Mouse (Mus musculus) cortical plate, adult 2 months (tissue): ENCODE results near the gene Rere. TPM values are rescaled to one million over a fixed set of nuclear protein-coding genes. Genes with fewer than 3 reads are reported as not detected.
A peak's percentile ranks its signal among the peaks of the same experiment; 100 is the strongest.
"Not testable (repeated sequence)": the region's sequence is repeated elsewhere in the genome, so short reads cannot be mapped to it uniquely, and the experiment has no call there.

Experiments
- H3K27ac ChIP-seq: fragments of 200-500 bp; 2 replicates; pipeline ENCODE4 v1.5.1; 2012; ENCODE audit warnings: low read length, control low read depth, inconsistent platforms; ENCODE audit not compliant: insufficient read depth
- H3K4me1 ChIP-seq: fragments of 200-500 bp; 2 replicates; pipeline ENCODE4 v1.6.1; 2011; ENCODE audit warnings: low read length; ENCODE audit not compliant: control insufficient read depth, insufficient read depth
- H3K4me3 ChIP-seq: fragments of 200-500 bp; 2 replicates; pipeline ENCODE4 v1.5.1; 2011; ENCODE audit warnings: mild to moderate bottlenecking, low read length, control low read depth; ENCODE audit not compliant: insufficient read depth
- CTCF ChIP-seq: fragments of 200-500 bp; IDR thresholded peaks from 2 replicates; pipeline ENCODE4 v1.5.1; 2011; ENCODE audit warnings: mild to moderate bottlenecking, control low read depth, low read length; ENCODE audit not compliant: insufficient read depth; ENCODE audit errors: extremely low read depth
- POLR2A ChIP-seq: fragments of 200-500 bp; IDR thresholded peaks from 2 replicates; pipeline ENCODE4 v1.6.1; 2011; ENCODE audit warnings: mild to moderate bottlenecking, low read length, control low read depth; ENCODE audit not compliant: insufficient read depth; ENCODE audit errors: extremely low read depth
- polyA plus RNA-seq: library from polyadenylated mRNA; depleted of rRNA; stranded (reverse); fragments of >200 nt; gene quantifications from 2 replicates; pipeline ENCODE4 v1.2.3, GENCODE M21; 2012

The Rere gene
- polyA plus RNA-seq, 1 experiment = 44.2 TPM

GRCm38 (mm10) chr4:150544652-150545258, 263.3 kb downstream of the Rere start:
- Histone ChIP-seq H3K4me3 (no peak overlapping the region), H3K4me1 (peaks cover 6% of the 10 kb centered on the region), H3K27ac (0 out of 2 replicates have a peak overlapping the region, but pooled peaks have one; percentile 51)
- TF ChIP-seq POLR2A = peak; percentile 37; the same call in 1 of the 2 replicates
- TF ChIP-seq CTCF = no peak

- no peak for TF ChIP-seq CTCF
- no peak for TF ChIP-seq POLR2A
- peaks cover 8% of the 10 kb centered on the region for H3K4me1 ChIP-seq
- no peak overlapping the region for H3K4me3 ChIP-seq
- no peak overlapping the region for H3K27ac ChIP-seq
These were observed 264.3 kb downstream of the Rere start for GRCm38 (mm10) chr4:150545775-150546174.

GRCm38 (mm10) chr4:150546296-150546695, 264.9 kb downstream of the Rere start:
- not testable (repeated sequence) for H3K27ac ChIP-seq
- H3K4me1 ChIP-seq = peaks cover 11% of the 10 kb centered on the region

GRCm38 (mm10) chr4:150549393-150549792, 267.9 kb downstream of the Rere start:
- no peak overlapping the region for H3K4me3 ChIP-seq
- H3K4me1 ChIP-seq = peaks cover 16% of the 10 kb centered on the region
- H3K27ac ChIP-seq = no peak overlapping the region
- TF ChIP-seq POLR2A (no peak), CTCF (no peak)

More at GRCm38 (mm10) chr4:150546296-150546695, 264.9 kb downstream of the Rere start:
- not testable (repeated sequence) for H3K4me3 ChIP-seq

- TF ChIP-seq POLR2A = no peak
- no peak for TF ChIP-seq CTCF
- Histone ChIP-seq H3K27ac (no peak overlapping the region), H3K4me1 (peaks cover 14% of the 10 kb centered on the region), H3K4me3 (no peak overlapping the region)
These were observed 268.7 kb downstream of the Rere start for GRCm38 (mm10) chr4:150549989-150550716.

GRCm38 (mm10) chr4:150551390-150551789, 269.9 kb downstream of the Rere start:
- no peak for TF ChIP-seq CTCF
- no peak for TF ChIP-seq POLR2A
- Histone ChIP-seq H3K27ac (no peak overlapping the region), H3K4me1 (peaks cover 18% of the 10 kb centered on the region), H3K4me3 (no peak overlapping the region)

- no peak overlapping the region for H3K4me3 ChIP-seq
- H3K4me1 ChIP-seq = peaks cover 22% of the 10 kb centered on the region
- TF ChIP-seq POLR2A (no peak), CTCF (no peak)
- no peak overlapping the region for H3K27ac ChIP-seq
These were observed 271.5 kb downstream of the Rere start for GRCm38 (mm10) chr4:150552751-150553600.

- peak overlapping the region; percentile 55 for H3K27ac ChIP-seq
- TF ChIP-seq POLR2A = no peak
- TF ChIP-seq CTCF = no peak
- H3K4me3 ChIP-seq = no peak overlapping the region
- H3K4me1 ChIP-seq = peaks cover 20% of the 10 kb centered on the region
These were observed 274.3 kb downstream of the Rere start for GRCm38 (mm10) chr4:150555783-150556182.

- Histone ChIP-seq H3K4me3 (no peak overlapping the region), H3K27ac (peak overlapping the region; percentile 55), H3K4me1 (peaks cover 14% of the 10 kb centered on the region)
- TF ChIP-seq POLR2A (no peak), CTCF (no peak)
These were observed 275.2 kb downstream of the Rere start for GRCm38 (mm10) chr4:150556382-150557221.

GRCm38 (mm10) chr4:150557289-150557688, 275.8 kb downstream of the Rere start:
- H3K27ac ChIP-seq, H3K4me3 ChIP-seq: not testable (repeated sequence)
- H3K4me1 ChIP-seq = peaks cover 12% of the 10 kb centered on the region
